Mouse (Mus musculus) hindbrain, embryonic 16.5 days (tissue): Measurements from ENCODE around the gene Lexm. TPM values are rescaled to one million over a fixed set of nuclear protein-coding genes. Genes with fewer than 3 reads are reported as not detected.

ENCODE experiments used
- ATAC-seq: fragments of 200-750 bp; cut with Nextera tagmentation; 2 replicates; pipeline ENCODE4 v1.8.0; 2017; ENCODE audit warnings: moderate TSS enrichment, moderate library complexity
- H3K27ac ChIP-seq: fragments of 300-500 bp; sonication (generic); 2 replicates; pipeline ENCODE4 v1.5.1; 2014; ENCODE audit warnings: low read depth, mild to moderate bottlenecking, control low read depth, low read length, moderate library complexity
- H3K27me3 ChIP-seq: fragments of 300-500 bp; sonication (generic); replicated peaks from 2 replicates; pipeline ENCODE4 v1.6.1; 2014; ENCODE audit warnings: low read length; ENCODE audit not compliant: control insufficient read depth, insufficient read depth
- H3K36me3 ChIP-seq: fragments of 300-500 bp; sonication (generic); 2 replicates; pipeline ENCODE4 v1.6.1; 2014; ENCODE audit warnings: mild to moderate bottlenecking, low read length, moderate library complexity, mixed read lengths; ENCODE audit not compliant: control insufficient read depth, insufficient read depth
- H3K4me1 ChIP-seq: fragments of 300-500 bp; sonication (generic); 2 replicates; pipeline ENCODE4 v1.6.1; 2014; ENCODE audit warnings: low read depth, low read length; ENCODE audit not compliant: control insufficient read depth, insufficient read depth
- H3K4me2 ChIP-seq: fragments of 300-500 bp; sonication (generic); 2 replicates; pipeline ENCODE4 v1.6.1; 2014; ENCODE audit warnings: mild to moderate bottlenecking, low read length, control low read depth, moderate library complexity
- H3K4me3 ChIP-seq: fragments of 300-500 bp; sonication (generic); 2 replicates; pipeline ENCODE4 v1.5.1; 2014; ENCODE audit warnings: mild to moderate bottlenecking, low read length, control low read depth, moderate library complexity
- H3K9ac ChIP-seq: fragments of 300-500 bp; sonication (generic); 2 replicates; pipeline ENCODE4 v1.6.1; 2014; ENCODE audit warnings: low read depth, mild to moderate bottlenecking, control low read depth, low read length, moderate library complexity
- H3K9me3 ChIP-seq: fragments of 300-500 bp; sonication (generic); 2 replicates; pipeline ENCODE4 v1.6.1; 2014; ENCODE audit warnings: mild to moderate bottlenecking, low read length, moderate library complexity; ENCODE audit not compliant: control insufficient read depth
- WGBS: fragments of 180-500 bp; shearing (Covaris S2); extraction: QIAGEN DNeasy Blood & Tissue Kit; methylation state at CpG from one replicate; pipeline ENCODE4 v1.1.7; 2014; 5-methylcytosine and 5-hydroxymethylcytosine counted together
- polyA plus RNA-seq: library from polyadenylated mRNA; unstranded; fragments of >200 nt; fragmentation: Nextera tagmentation; extraction: Ambion mirVana; gene quantifications from 2 replicates; pipeline ENCODE4 v1.2.1, GENCODE M21; 2015

Lexm gene
- polyA plus RNA-seq, 1 experiment from 2014 or later: not detected

DNA sequence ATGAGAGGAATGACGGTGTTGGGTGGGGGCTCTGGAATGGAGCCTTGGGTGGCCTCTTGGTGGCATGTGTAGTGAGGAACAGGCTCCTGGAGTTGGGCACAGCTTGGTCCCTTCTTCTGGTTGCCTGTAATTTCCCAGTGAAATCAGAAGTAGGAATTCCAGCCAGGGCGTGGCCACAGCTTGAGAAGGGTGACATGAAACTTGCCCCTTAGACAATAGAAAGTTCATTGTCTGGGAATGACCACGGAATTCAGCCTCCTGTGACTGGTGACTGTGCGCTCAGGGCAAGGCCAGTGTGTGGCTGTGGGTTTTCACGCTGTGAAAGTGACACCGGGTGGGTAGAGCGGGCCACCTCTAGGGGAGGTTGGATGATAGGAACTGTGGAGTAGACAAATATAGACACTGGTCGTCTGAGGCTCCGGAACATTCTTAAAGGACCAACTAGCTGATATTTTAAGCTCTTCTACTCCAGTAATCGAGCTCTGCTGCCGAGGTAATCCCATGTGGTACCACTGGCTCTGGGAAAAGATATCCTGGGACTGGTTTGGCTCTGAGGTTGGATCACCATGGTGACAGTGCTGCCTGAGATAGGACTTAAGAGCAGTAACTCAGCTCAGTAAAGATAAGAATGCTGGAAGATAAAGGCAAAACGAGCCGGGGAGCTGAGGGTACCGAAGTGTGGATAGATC, 35.7 kb downstream of the Lexm start:
- H3K27me3 ChIP-seq: no peaks in the 10 kb centered on the region
- no peaks in the 10 kb centered on the region for H3K4me1 ChIP-seq
- no peak for ATAC-seq
- no peak overlapping the region for H3K4me3 ChIP-seq
- H3K9ac ChIP-seq: no peak overlapping the region
- WGBS: 84% methylated on average over 14 of the region's 14 CpGs
- no peaks in the 10 kb centered on the region for H3K9me3 ChIP-seq
- H3K27ac ChIP-seq: no peak overlapping the region
- H3K4me2 ChIP-seq: no peak overlapping the region
- H3K36me3 ChIP-seq: peaks cover 40% of the 10 kb centered on the region

DNA sequence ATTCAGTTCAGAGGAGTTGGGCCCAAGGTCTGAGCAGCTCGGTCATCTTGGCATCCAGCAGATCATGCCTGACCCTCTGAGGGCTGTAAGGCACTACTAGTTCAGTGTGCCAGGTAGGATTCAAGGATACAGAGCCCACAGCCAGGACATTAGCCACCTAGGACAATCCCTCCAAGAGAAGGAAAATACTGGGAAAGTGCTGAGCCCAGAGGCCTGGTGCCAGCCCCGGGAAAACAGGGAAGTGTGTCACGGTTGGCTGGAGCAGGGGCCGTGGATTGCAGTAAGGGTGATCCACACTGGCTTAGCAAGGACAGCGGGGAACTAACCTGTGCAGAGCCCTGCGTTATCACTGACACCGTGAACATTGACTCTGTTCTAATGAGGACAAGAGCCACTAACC, 39.5 kb downstream of the Lexm start:
- no peaks in the 10 kb centered on the region for H3K27me3 ChIP-seq
- no peak overlapping the region for H3K27ac ChIP-seq
- no peaks in the 10 kb centered on the region for H3K4me1 ChIP-seq
- WGBS: 77% methylated on average over 7 of the region's 7 CpGs
- no peak overlapping the region for H3K4me2 ChIP-seq
- H3K9ac ChIP-seq: no peak overlapping the region
- peaks cover 54% of the 10 kb centered on the region for H3K36me3 ChIP-seq
- H3K4me3 ChIP-seq: no peak overlapping the region
- no peak for ATAC-seq
- no peaks in the 10 kb centered on the region for H3K9me3 ChIP-seq

DNA sequence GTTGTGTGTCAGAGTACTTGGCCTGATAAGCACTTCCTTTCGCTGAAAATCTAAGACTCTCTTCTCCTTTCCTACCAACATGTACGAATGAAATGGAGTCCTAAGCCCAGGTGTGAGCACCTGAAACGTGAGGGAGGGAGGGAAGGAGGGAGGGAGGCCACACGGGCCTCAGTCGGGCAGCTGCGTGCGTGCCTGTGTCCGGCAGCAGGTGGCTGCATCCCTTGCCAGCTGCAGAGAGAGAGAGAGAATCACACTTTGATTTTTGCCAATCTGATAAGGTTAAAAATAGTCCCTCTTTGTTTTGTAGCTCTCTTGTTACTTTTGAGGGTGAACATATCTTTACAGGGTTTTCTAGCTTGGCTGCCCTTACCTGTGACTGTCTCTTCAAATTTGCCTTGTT, 42.0 kb downstream of the Lexm start:
- ATAC-seq: no peak
- H3K36me3 ChIP-seq: peaks cover 47% of the 10 kb centered on the region
- no peak overlapping the region for H3K4me3 ChIP-seq
- H3K4me2 ChIP-seq: no peak overlapping the region
- no peak overlapping the region for H3K27ac ChIP-seq
- no peak overlapping the region for H3K9ac ChIP-seq
- WGBS: 91% methylated on average over 8 of the region's 8 CpGs
- H3K27me3 ChIP-seq: no peaks in the 10 kb centered on the region
- H3K4me1 ChIP-seq: no peaks in the 10 kb centered on the region
- no peaks in the 10 kb centered on the region for H3K9me3 ChIP-seq

DNA sequence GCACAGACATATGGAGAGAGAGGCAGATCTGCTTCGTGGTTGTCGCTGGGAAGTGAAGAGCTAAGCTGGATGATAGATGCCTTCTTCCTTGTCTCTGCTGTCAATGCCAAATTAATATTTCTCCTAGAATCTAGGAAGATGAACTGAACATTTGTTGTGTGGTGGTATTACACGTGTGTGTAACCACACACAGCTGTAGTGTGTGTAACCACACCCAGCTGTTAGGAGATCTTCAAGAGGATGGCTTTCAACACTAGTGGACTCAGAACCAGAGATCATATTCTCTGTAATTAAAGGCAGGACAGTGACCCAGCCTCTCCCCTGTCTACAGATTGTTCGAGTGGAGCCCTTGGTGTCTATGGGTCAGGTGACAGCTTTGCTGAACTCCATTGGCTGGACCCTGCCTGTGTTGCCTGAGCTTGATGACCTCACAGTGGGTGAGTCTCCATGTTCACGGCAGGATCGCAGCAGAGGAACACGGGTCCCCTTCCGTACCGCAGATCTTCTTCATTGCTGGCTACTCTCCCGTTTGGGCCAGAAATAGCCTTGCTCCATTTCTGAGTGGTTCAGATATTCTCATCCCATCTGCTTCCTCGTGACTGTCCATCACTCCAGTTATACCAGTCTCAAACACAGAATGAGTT, 45.8 kb downstream of the Lexm start:
- H3K27ac ChIP-seq: no peak overlapping the region
- ATAC-seq: no peak
- no peak overlapping the region for H3K9ac ChIP-seq
- no peaks in the 10 kb centered on the region for H3K9me3 ChIP-seq
- peaks cover 45% of the 10 kb centered on the region for H3K36me3 ChIP-seq
- no peak overlapping the region for H3K4me2 ChIP-seq
- H3K27me3 ChIP-seq: no peaks in the 10 kb centered on the region
- WGBS: 87% methylated on average over 11 of the region's 11 CpGs
- no peaks in the 10 kb centered on the region for H3K4me1 ChIP-seq
- no peak overlapping the region for H3K4me3 ChIP-seq

DNA sequence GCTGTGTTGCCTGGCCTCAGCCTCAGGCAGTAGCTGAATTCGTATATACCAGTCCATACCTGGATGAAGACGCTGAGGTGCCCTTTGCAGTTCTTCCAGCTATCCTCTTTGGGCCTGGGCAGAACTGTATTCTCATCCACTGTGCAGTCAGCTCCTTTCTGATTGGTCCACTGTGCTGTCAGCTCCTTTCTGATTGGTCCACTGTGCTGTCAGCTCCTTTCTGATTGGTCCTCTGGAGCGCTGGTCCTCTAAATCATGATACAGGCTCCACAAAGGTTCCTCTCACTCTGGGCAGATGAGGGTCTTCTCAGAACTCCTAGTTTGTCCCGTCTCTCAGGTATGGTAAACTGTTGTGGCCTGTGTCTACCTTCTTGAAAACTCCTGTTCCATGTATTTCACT, 47.4 kb downstream of the Lexm start:
- no peak for ATAC-seq
- Histone ChIP-seq H3K4me1 (no peaks in the 10 kb centered on the region), H3K27me3 (no peaks in the 10 kb centered on the region), H3K4me2 (no peak overlapping the region), H3K9ac (no peak overlapping the region), H3K27ac (no peak overlapping the region), H3K9me3 (no peaks in the 10 kb centered on the region), H3K36me3 (peaks cover 37% of the 10 kb centered on the region), H3K4me3 (no peak overlapping the region)
- 96% methylated on average over 4 of the region's 4 CpGs for WGBS

DNA sequence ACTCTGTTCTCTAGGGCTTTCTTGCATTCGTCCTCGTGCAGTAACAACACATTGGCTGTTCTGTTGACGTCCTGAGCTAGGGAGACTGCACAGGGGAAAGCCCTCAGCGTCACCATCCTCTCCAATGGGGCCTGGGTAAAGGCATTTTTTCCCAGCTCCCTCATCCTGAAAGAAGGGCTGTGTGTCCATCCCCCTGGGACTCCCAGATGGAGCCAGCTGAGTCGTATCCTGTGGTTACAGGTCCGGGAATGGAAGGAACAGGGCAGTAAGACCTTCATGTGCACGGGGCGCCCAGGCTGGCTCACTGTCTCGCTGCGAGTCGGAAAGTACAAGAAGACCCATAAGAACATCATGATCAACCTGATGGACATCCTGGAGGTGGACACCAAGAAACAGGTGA, 52.9 kb downstream of the Lexm start:
- WGBS: 86% methylated on average over 11 of the region's 11 CpGs
- ATAC-seq: no peak
- Histone ChIP-seq H3K27me3 (no peaks in the 10 kb centered on the region), H3K4me2 (peak overlapping the region; percentile 94), H3K9me3 (no peaks in the 10 kb centered on the region), H3K9ac (no peak overlapping the region), H3K4me1 (peaks cover 32% of the 10 kb centered on the region), H3K36me3 (peaks cover 10% of the 10 kb centered on the region), H3K27ac (no peak overlapping the region), H3K4me3 (no peak overlapping the region)

DNA sequence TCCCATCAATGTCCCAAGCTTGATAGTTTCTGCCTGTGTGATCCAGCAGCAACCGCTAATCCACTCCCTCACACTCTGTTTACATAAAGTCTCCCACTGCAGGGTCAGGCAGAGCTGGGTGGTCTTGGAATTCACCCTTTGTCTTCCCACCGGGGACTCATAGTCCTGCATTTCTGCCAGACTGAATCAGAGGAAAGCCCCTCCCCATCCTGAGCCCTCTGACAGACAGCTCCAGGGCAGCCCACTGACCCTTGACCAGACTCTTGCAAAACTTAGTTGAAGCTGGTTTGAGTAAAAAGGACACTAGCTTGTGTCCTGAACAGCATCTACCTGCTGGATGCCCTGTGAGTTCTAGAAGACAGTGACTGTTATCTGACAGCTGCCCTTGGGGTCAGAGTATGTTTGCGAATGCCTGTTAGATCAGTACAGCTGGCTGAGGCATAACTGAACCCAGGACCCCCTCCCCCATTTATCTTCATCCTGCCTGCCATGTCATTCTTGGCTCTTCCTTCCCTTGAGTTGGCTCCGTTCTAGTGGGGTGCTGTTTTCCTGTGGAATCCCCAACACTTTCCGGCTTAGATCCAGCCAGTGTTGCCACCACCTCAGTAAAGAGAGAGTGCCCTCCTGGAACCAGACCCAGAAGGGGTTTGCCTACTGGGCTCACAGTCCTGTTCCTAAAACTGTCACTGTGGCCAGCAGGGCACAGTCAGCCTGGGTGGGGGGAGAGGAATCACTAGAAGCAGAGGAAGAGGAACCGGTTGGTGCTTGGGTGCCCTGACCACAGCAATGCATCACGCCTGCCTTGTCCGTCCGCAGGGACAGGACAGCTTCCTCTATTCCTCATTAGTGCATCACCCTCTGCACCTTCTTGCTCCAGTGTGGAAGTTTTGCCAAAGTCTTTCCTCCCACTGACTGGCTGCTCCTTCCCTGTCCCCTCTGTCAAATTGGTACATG, 53.9 kb downstream of the Lexm start:
- no peaks in the 10 kb centered on the region for H3K9me3 ChIP-seq
- peak overlapping the region; percentile 83 for H3K9ac ChIP-seq
- H3K27ac ChIP-seq: no peak overlapping the region
- 45% methylated on average over 9 of the region's 9 CpGs for WGBS
- ATAC-seq: no peak
- H3K4me1 ChIP-seq: peaks cover 32% of the 10 kb centered on the region
- H3K27me3 ChIP-seq: no peaks in the 10 kb centered on the region
- H3K4me2 ChIP-seq: peak overlapping the region; percentile 94
- H3K36me3 ChIP-seq: peaks cover 10% of the 10 kb centered on the region
- peak overlapping the region; percentile 96 for H3K4me3 ChIP-seq

DNA sequence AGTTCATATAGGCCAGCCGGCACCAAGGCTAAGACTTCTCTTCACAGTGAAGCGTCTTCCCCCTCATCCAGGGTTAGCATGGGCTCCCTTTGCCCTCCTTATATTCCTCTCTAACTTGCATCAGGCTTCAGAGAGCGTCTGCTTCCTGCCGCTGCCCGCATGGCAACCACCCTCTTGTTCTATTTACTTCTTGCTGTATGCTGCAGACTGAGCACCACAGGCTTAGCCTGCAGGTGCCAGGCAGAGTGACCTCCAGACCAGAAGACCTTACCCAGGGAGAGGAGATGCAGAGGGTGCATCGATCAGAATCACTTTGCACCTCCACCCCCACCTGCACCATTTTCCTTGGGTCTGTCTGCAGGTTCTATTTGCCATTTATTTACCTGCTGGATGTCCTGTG, 55.0 kb downstream of the Lexm start:
- 9% methylated on average over 6 of the region's 6 CpGs for WGBS
- H3K36me3 ChIP-seq: peaks cover 5% of the 10 kb centered on the region
- no peak for ATAC-seq
- peak overlapping the region; percentile 83 for H3K9ac ChIP-seq
- H3K4me1 ChIP-seq: peaks cover 32% of the 10 kb centered on the region
- no peaks in the 10 kb centered on the region for H3K9me3 ChIP-seq
- no peak overlapping the region for H3K27ac ChIP-seq
- no peaks in the 10 kb centered on the region for H3K27me3 ChIP-seq
- H3K4me2 ChIP-seq: peak overlapping the region; percentile 94
- peak overlapping the region; percentile 96 for H3K4me3 ChIP-seq
